Mouse (Mus musculus) liver, embryonic 14.5 days (tissue): ENCODE results near the gene Trnau1ap. TPM values are rescaled to one million over a fixed set of nuclear protein-coding genes. Genes with fewer than 3 reads are reported as not detected.

Experiments used
- ATAC-seq: fragments of 200-750 bp; cut with Nextera tagmentation; 2 replicates; pipeline ENCODE4 v1.8.0; 2017; ENCODE audit warnings: moderate number of reproducible peaks, mild to moderate bottlenecking, moderate library complexity; ENCODE audit not compliant: insufficient read depth
- DNase-seq, 3 experiments: peaks; one replicate each; pipeline ENCODE4 v3.0.0-alpha.2; 2012 to 2013; ENCODE audit warnings: low read depth in 3 of 3, low spot score in 3 of 3
- H3K27ac ChIP-seq: fragments of 300-500 bp; sonication (generic); 2 replicates; pipeline ENCODE4 v1.5.1; 2014; ENCODE audit warnings: moderate library complexity, mild to moderate bottlenecking, control low read depth, inconsistent platforms
- H3K27me3 ChIP-seq: fragments of 300-500 bp; sonication (generic); 2 replicates; pipeline ENCODE4 v1.6.1; 2014; ENCODE audit warnings: mild to moderate bottlenecking, low read length, moderate library complexity; ENCODE audit not compliant: control insufficient read depth, insufficient read depth
- H3K36me3 ChIP-seq: fragments of 300-500 bp; sonication (generic); replicated peaks from 2 replicates; pipeline ENCODE4 v1.6.1; 2014; ENCODE audit warnings: low read depth; ENCODE audit not compliant: control insufficient read depth, insufficient read depth
- H3K4me1 ChIP-seq, 2 experiments: fragments of 200-500 bp in 1 of 2; fragments of 300-500 bp in 1 of 2; sonication (generic) in 1 of 2; replicated peaks; 2 replicates each; pipeline ENCODE4 v1.6.1; 2012 to 2014; ENCODE audit warnings: antibody characterized with exemption in 1 of 2, inconsistent platforms in 1 of 2, low read length in 1 of 2; ENCODE audit not compliant: control insufficient read depth in 2 of 2, insufficient read depth in 2 of 2
- H3K4me2 ChIP-seq: fragments of 300-500 bp; sonication (generic); 2 replicates; pipeline ENCODE4 v1.6.1; 2014; ENCODE audit warnings: low read depth, mild to moderate bottlenecking, control low read depth, moderate library complexity
- H3K4me3 ChIP-seq, 2 experiments: fragments of 200-500 bp in 1 of 2; fragments of 300-500 bp in 1 of 2; sonication (generic) in 1 of 2; 2 replicates each; pipeline ENCODE4 v1.5.1; 2012 to 2014; ENCODE audit warnings: low read depth in 2 of 2, low read length in 2 of 2, mild to moderate bottlenecking in 2 of 2, control low read depth in 1 of 2, inconsistent platforms in 1 of 2, moderate library complexity in 1 of 2; ENCODE audit not compliant: insufficient read depth in 1 of 2
- H3K9ac ChIP-seq: fragments of 300-500 bp; sonication (generic); replicated peaks from 2 replicates; pipeline ENCODE4 v1.6.1; 2014; ENCODE audit warnings: mild to moderate bottlenecking, control low read depth, moderate library complexity
- H3K9me3 ChIP-seq: fragments of 300-500 bp; sonication (generic); 2 replicates; pipeline ENCODE4 v1.6.1; 2016; ENCODE audit warnings: low read length, mixed read lengths; ENCODE audit not compliant: control insufficient read depth
- CTCF ChIP-seq: IDR thresholded peaks from 2 replicates; pipeline ENCODE4 v1.5.1; 2016; ENCODE audit warnings: antibody characterized with exemption, low read depth, control low read depth
- EP300 ChIP-seq: IDR thresholded peaks from 2 replicates; pipeline ENCODE4 v1.6.1; 2016; ENCODE audit warnings: antibody characterized with exemption, low read depth
- WGBS: fragments of 180-500 bp; shearing (Covaris S2); extraction: QIAGEN DNeasy Blood & Tissue Kit; methylation state at CpG from one replicate; pipeline ENCODE4 v1.1.7; 2014; ENCODE audit not compliant: insufficient replicate concordance; 5-methylcytosine and 5-hydroxymethylcytosine counted together
- polyA plus RNA-seq, 2 experiments: library from polyadenylated mRNA; depleted of rRNA in 1 of 2; stranded (reverse) in 1 of 2; unstranded in 1 of 2; fragments of >200 nt; fragmentation: Nextera tagmentation in 1 of 2; extraction: Ambion mirVana in 1 of 2; gene quantifications; 2 replicates each; pipeline versions ENCODE4 v1.2.1 to v1.2.3; 2012 to 2014

Trnau1ap gene
- polyA plus RNA-seq, 2 experiments: 8.8 to 36.6 TPM

DNA sequence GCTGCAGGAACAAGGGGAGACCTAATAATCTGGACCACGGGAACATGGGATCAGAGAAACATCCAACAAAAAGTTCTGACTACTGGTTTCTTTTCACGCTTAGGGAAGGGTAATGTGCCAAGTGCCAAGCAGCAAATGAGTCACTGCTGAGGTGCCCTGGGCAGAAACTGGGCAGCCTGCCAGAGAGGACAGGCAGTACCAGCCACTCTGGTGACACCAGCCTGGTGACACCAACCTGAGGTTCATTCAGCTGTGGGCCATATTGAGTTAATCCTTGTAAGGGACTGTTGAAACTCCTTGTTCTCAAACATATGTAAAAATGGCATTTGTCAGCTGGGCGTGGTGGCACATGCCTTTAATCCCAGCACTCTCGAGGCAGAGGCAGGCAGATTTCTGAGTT is 25.2 kb upstream of the Trnau1ap start:
- no peak overlapping the region for H3K4me3 ChIP-seq
- no peak overlapping the region for H3K4me2 ChIP-seq
- ATAC-seq (no peak), DNase-seq (no peak)
- H3K9me3 ChIP-seq: no peaks in the 10 kb centered on the region
- 78% methylated on average over 4 of the region's 4 CpGs for WGBS
- H3K36me3 ChIP-seq: peaks cover 30% of the 10 kb centered on the region
- H3K4me1 ChIP-seq: peaks cover 22 to 29% of the 10 kb centered on the region in 2 experiments
- peak overlapping the region; percentile 93 for H3K27ac ChIP-seq
- H3K27me3 ChIP-seq: no peaks in the 10 kb centered on the region
- no peak for TF ChIP-seq EP300
- no peak for TF ChIP-seq CTCF
- H3K9ac ChIP-seq: no peak overlapping the region

DNA sequence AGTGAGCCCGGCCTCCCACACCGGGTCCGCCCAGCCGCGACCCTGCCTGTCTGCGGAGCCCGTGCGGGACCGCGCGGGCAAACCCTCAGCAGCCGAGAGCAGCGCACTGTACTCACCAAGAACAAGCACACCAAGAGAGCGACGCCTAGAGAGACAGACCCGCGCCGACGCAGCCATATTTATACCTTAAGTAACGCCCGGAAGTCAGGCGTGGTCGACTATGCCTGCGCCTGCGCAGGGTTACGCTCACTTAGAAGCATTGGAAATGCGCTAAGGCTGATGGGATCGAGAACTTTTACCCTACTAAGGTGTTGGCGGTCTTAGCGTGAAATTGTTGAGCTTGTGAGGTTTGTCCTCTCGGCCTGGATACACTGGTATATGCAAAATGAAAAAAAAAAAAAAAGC is 24.1 kb upstream of the Trnau1ap start, which contains the start of gene Rcc1:
Gene Rcc1, minus strand, starts transcription at position 125 of the 405 bp plus-strand sequence.
- H3K4me2 ChIP-seq: peak within 1 kb of the TSS; percentile 55
- peaks cover 22 to 29% of the 10 kb centered on the region in 2 experiments for H3K4me1 ChIP-seq
- ATAC-seq (peak; percentile 79), DNase-seq (peak; percentile 91 to 94 (median 91))
- H3K9me3 ChIP-seq: no peaks in the 10 kb centered on the region
- H3K9ac ChIP-seq: peak within 1 kb of the TSS; percentile 83
- H3K27me3 ChIP-seq: no peaks in the 10 kb centered on the region
- TF ChIP-seq EP300: no peak
- TF ChIP-seq CTCF: peak; percentile 43; the same call in 1 of the 2 replicates
- H3K4me3 ChIP-seq: peak within 1 kb of the TSS; percentile 83 to 96
- H3K36me3 ChIP-seq: peaks cover 27% of the 10 kb centered on the region
- under 1% methylated on average over 31 of the region's 31 CpGs for WGBS
- H3K27ac ChIP-seq: peak within 1 kb of the TSS; percentile 93

DNA sequence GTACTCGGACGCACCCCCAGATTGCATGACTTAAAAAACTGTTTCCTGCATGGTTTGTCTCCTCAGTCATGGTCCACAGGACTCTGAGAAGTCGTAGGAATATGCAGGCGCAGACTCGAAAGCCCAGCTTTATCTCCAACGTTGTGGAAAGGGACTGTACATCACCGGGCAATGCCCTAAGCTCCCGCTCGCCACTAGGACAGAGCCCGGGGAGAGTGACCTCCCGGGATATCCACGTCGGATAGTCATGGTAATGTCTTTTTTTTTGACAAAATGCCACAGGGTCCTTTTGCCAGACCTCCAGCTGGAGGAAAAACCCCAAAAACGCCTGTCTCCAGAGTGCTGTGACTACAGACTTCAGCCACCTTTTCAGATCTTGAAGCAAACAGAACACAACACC is 23.4 kb upstream of the Trnau1ap start:
- Histone ChIP-seq H3K36me3 (peaks cover 22% of the 10 kb centered on the region), H3K9ac (peak overlapping the region; percentile 83), H3K4me1 (peaks cover 22 to 30% of the 10 kb centered on the region in 2 experiments), H3K4me2 (peak overlapping the region; percentile 55), H3K27me3 (no peaks in the 10 kb centered on the region), H3K27ac (peak overlapping the region; percentile 93), H3K4me3 (peak overlapping the region; percentile 83 to 96), H3K9me3 (no peaks in the 10 kb centered on the region)
- TF ChIP-seq EP300: no peak
- no peak for TF ChIP-seq CTCF
- no peak for DNase-seq
- under 1% methylated on average over 14 of the region's 14 CpGs for WGBS
- ATAC-seq: no peak

DNA sequence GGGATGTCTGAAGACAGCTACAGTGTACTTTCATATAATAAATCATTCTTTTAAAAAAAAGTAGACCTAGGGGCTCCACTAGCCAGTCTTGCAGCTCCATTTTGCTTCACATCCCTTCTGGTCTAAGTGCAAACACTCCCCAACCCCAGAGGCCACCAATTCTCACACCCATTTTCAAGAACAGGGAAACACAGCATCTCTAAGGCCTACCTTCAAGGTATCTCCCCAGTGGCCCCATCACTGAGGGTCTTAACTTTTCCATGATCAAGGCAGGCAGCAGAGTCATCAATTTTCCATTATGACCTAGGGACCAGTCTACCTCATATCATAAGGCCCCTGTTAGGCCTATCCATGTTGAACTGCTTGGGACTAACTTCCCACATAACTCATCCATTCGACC is 22.1 kb upstream of the Trnau1ap start:
- ATAC-seq (no peak), DNase-seq (no peak)
- WGBS: 14% methylated on average over 1 of the region's 1 CpGs
- H3K27ac ChIP-seq: peak overlapping the region; percentile 93
- TF ChIP-seq CTCF: no peak
- TF ChIP-seq EP300: no peak
- peak overlapping the region; percentile 83 for H3K9ac ChIP-seq
- H3K36me3 ChIP-seq: peaks cover 14% of the 10 kb centered on the region
- H3K27me3 ChIP-seq: no peaks in the 10 kb centered on the region
- peaks cover 13 to 23% of the 10 kb centered on the region in 2 experiments for H3K4me1 ChIP-seq
- peak overlapping the region; percentile 83 to 96 for H3K4me3 ChIP-seq
- H3K9me3 ChIP-seq: no peaks in the 10 kb centered on the region
- H3K4me2 ChIP-seq: peak overlapping the region; percentile 55

DNA sequence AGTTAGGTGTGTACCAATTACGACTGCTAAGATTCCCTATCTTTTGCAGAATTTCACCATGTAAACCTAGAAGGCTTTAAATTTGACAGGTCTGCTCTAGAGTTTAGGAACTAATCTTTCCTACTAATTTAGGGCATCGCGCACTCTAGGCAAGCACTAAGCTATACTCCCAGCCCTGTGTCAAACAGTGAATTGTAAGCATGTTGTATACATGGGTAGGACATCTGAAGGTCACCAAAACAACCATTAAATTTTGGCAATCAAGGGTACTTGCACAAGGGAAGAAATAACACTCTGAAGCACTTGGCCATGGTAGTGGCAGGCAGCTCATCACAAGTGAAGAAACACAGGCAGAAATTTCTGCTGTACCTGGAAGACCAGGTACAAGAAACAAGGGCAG is 21.5 kb upstream of the Trnau1ap start:
- H3K4me2 ChIP-seq: peak overlapping the region; percentile 55
- no peaks in the 10 kb centered on the region for H3K27me3 ChIP-seq
- ATAC-seq (no peak), DNase-seq (no peak)
- 41% methylated on average over 3 of the region's 3 CpGs for WGBS
- no peak overlapping the region; the same call in 1 of the 2 replicates for H3K9ac ChIP-seq
- peaks cover 14% of the 10 kb centered on the region for H3K36me3 ChIP-seq
- no peak for TF ChIP-seq CTCF
- no peak overlapping the region; a peak in 1 of 4 replicates for H3K4me3 ChIP-seq
- H3K4me1 ChIP-seq: peaks cover 8 to 21% of the 10 kb centered on the region in 2 experiments
- H3K9me3 ChIP-seq: no peaks in the 10 kb centered on the region
- peak overlapping the region; percentile 93 for H3K27ac ChIP-seq
